Mouse (Mus musculus) midbrain, embryonic 14.5 days (tissue): Measurements from ENCODE around the gene Lrrc73. TPM values are rescaled to one million over a fixed set of nuclear protein-coding genes. Genes with fewer than 3 reads are reported as not detected.

Experiments
- ATAC-seq: fragments of 200-750 bp; cut with Nextera tagmentation; 2 replicates; pipeline ENCODE4 v1.8.0; 2017; ENCODE audit warnings: moderate number of reproducible peaks, moderate library complexity; ENCODE audit not compliant: low FRiP score, low TSS enrichment
- DNase-seq: peaks from one replicate; pipeline ENCODE4 v3.0.0-alpha.2; 2015
- H3K27ac ChIP-seq: fragments of 300-500 bp; sonication (generic); replicated peaks from 2 replicates; pipeline ENCODE4 v1.5.1; 2014; ENCODE audit warnings: mild to moderate bottlenecking, low read depth, low read length, moderate library complexity
- H3K27me3 ChIP-seq: fragments of 300-500 bp; sonication (generic); 2 replicates; pipeline ENCODE4 v1.6.1; 2014; ENCODE audit warnings: low read length, control low read depth, mixed read lengths; ENCODE audit not compliant: control insufficient read depth, insufficient read depth
- H3K36me3 ChIP-seq: fragments of 300-500 bp; sonication (generic); 2 replicates; pipeline ENCODE4 v1.6.1; 2014; ENCODE audit warnings: low read length, control low read depth; ENCODE audit not compliant: control insufficient read depth, insufficient read depth
- H3K4me1 ChIP-seq: fragments of 300-500 bp; sonication (generic); 2 replicates; pipeline ENCODE4 v1.6.1; 2014; ENCODE audit warnings: mild to moderate bottlenecking, antibody characterized with exemption, low read length, control low read depth; ENCODE audit not compliant: control insufficient read depth, insufficient read depth
- H3K4me2 ChIP-seq: fragments of 300-500 bp; sonication (generic); 2 replicates; pipeline ENCODE4 v1.6.1; 2014; ENCODE audit warnings: mild to moderate bottlenecking, low read length, moderate library complexity
- H3K4me3 ChIP-seq: fragments of 300-500 bp; sonication (generic); replicated peaks from 2 replicates; pipeline ENCODE4 v1.5.1; 2014; ENCODE audit warnings: low read depth, low read length
- H3K9ac ChIP-seq: fragments of 300-500 bp; sonication (generic); replicated peaks from 2 replicates; pipeline ENCODE4 v1.6.1; 2014; ENCODE audit warnings: mild to moderate bottlenecking, low read length, moderate library complexity
- H3K9me3 ChIP-seq: fragments of 300-500 bp; sonication (generic); 2 replicates; pipeline ENCODE4 v1.6.1; 2016; ENCODE audit warnings: low read length, control low read depth, mixed read lengths; ENCODE audit not compliant: control insufficient read depth
- WGBS: fragments of 180-500 bp; shearing (Covaris S2); extraction: QIAGEN DNeasy Blood & Tissue Kit; methylation state at CpG from one replicate; pipeline ENCODE4 v1.1.7; 2014; 5-methylcytosine and 5-hydroxymethylcytosine counted together
- polyA plus RNA-seq: library from polyadenylated mRNA; unstranded; fragments of >200 nt; fragmentation: Nextera tagmentation; extraction: Ambion mirVana; gene quantifications from 2 replicates; pipeline ENCODE4 v1.2.1, GENCODE M21; 2014

Gene Lrrc73
- polyA plus RNA-seq, 1 experiment from 2014 or later, result 12.0 TPM

DNA sequence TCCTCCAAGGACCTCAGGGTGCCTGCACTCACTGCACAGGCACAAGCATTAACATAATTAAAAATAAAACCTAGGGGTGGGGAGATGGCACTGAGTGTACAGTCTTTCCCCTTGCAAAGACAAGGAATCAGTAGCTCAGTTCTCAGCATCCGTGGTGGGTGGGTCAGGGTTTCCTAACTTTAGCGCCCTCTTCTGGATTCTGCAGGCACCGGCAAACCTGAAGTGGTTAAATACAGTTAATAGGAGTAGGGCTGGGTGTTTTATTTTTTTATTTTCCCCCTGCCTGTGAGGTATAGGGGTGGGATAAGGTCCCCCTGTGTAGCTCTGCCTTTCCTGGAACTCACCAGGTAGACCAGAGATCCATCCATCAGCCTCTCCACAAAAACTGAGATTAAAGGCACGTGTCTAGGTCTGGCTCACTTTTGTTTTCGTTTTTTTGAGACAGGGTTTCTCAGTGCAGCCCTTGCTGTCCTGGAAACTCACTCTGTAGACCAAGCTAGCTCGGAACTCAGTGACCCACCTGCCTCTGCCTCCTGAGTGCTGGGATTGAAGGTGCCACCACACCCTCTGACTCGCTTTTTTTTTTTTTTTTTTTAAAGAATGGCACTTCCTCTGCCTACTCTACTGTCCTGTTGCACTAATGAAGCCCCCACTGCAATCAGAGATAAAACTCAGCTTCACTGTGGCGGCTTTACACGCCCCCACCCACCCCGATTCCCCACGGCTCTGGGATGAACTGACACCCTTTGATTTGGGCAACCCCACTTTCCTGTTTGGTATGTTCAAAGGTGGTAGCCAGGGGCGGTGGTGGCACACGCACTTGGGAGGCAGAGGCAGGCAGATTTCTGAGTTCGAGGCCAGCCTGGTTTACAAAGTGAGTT is 520 bp upstream of the Lrrc73 start:
- H3K9ac ChIP-seq, result peak overlapping the region; percentile 76; the same call in 1 of the 2 replicates
- H3K36me3 ChIP-seq, result peaks cover 39% of the 10 kb centered on the region
- WGBS, result 56% methylated on average over 14 of the region's 14 CpGs
- H3K27me3 ChIP-seq, result no peaks in the 10 kb centered on the region
- peaks cover 26% of the 10 kb centered on the region for H3K4me1 ChIP-seq
- peak overlapping the region; percentile 94 for H3K4me2 ChIP-seq
- peak overlapping the region; percentile 75 for H3K4me3 ChIP-seq
- no peak for ATAC-seq
- peak; percentile 68 for DNase-seq
- H3K9me3 ChIP-seq, result no peaks in the 10 kb centered on the region
- no peak overlapping the region for H3K27ac ChIP-seq

- H3K27me3 ChIP-seq, result no peaks in the 10 kb centered on the region
- peak overlapping the region; percentile 84 for H3K27ac ChIP-seq
- H3K4me2 ChIP-seq, result peak overlapping the region; percentile 94
- H3K4me3 ChIP-seq, result peak overlapping the region; percentile 75
- DNase-seq (peak; percentile 63), ATAC-seq (peak; percentile 49)
- no peaks in the 10 kb centered on the region for H3K9me3 ChIP-seq
- H3K36me3 ChIP-seq, result peaks cover 49% of the 10 kb centered on the region
- H3K9ac ChIP-seq, result peak overlapping the region; percentile 76
- peaks cover 19% of the 10 kb centered on the region for H3K4me1 ChIP-seq
- under 1% methylated on average over 53 of the region's 54 CpGs for WGBS
Measured at GRCm38 (mm10) chr17:46254106-46254505, 775 bp downstream of the Lrrc73 start.

DNA sequence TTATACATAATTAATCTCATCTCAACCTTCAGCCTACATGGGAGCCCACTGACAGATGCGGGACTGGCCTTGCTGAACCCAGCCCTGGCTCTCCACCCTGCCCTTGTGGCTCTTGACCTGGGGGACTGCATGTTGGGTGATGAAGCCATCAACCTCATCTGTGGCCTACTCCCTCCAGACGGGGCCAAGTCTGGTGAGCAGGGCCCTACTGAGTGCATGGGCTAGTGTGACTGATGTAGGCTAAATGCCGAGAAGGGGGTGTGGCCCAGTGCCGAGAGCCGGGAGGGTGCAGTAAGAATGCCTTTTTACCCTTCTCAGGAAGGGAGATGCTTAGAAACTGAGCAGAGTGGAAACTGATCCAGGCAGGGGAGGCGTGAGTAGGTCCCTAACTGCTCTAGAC is 1.8 kb downstream of the Lrrc73 start:
- WGBS, result 35% methylated on average over 6 of the region's 6 CpGs
- Histone ChIP-seq H3K4me2 (peak overlapping the region; percentile 94), H3K27me3 (no peaks in the 10 kb centered on the region), H3K4me3 (peak overlapping the region; percentile 75), H3K36me3 (peaks cover 49% of the 10 kb centered on the region), H3K9ac (peak overlapping the region; percentile 76; the same call in 1 of the 2 replicates), H3K27ac (no peak overlapping the region), H3K4me1 (peaks cover 18% of the 10 kb centered on the region), H3K9me3 (no peaks in the 10 kb centered on the region)
- DNase-seq, result no peak
- no peak for ATAC-seq

GRCm38 (mm10) chr17:46258279-46259053 is 5.1 kb downstream of the Lrrc73 start:
- 75% methylated on average over 30 of the region's 30 CpGs for WGBS
- DNase-seq (no peak), ATAC-seq (no peak)
- H3K36me3 ChIP-seq, result peaks cover 60% of the 10 kb centered on the region
- H3K27ac ChIP-seq, result no peak overlapping the region
- H3K4me2 ChIP-seq, result no peak overlapping the region
- H3K9ac ChIP-seq, result no peak overlapping the region
- no peaks in the 10 kb centered on the region for H3K9me3 ChIP-seq
- peaks cover 14% of the 10 kb centered on the region for H3K4me1 ChIP-seq
- no peak overlapping the region for H3K4me3 ChIP-seq
- no peaks in the 10 kb centered on the region for H3K27me3 ChIP-seq

GRCm38 (mm10) chr17:46259675-46260074 is 6.3 kb downstream of the Lrrc73 start:
- Histone ChIP-seq H3K36me3 (peaks cover 70% of the 10 kb centered on the region), H3K27ac (no peak overlapping the region), H3K27me3 (no peaks in the 10 kb centered on the region), H3K9ac (no peak overlapping the region), H3K4me1 (peaks cover 8% of the 10 kb centered on the region), H3K4me2 (no peak overlapping the region), H3K4me3 (no peak overlapping the region), H3K9me3 (no peaks in the 10 kb centered on the region)
- WGBS, result 88% methylated on average over 17 of the region's 17 CpGs
- ATAC-seq (no peak), DNase-seq (no peak)

DNA sequence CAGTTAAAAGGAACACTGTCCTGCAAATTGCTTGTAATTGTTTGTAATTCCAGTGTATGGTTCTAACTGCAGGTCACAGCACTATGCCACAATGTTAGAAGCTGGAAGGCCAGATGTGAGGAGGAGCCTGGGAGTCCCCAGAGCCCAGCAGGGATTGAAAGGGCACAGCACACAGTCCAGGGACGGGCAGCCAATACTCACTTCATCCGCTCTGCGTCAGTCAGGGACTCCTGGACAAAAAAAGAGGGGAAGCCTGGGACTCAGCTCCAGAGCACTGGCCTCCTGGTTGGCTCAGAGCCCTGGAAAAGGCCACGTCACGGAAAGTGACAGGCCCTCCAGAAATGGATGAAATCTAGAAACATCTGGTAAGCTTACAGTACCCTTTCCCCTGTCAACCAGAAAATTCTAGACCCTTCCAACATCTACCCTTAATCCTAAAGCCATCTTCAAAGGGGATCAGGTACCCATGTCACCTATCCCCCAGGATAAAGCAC is 8.9 kb downstream of the Lrrc73 start:
- DNase-seq (no peak), ATAC-seq (no peak)
- no peaks in the 10 kb centered on the region for H3K4me1 ChIP-seq
- no peak overlapping the region for H3K4me2 ChIP-seq
- no peak overlapping the region for H3K4me3 ChIP-seq
- H3K27ac ChIP-seq, result no peak overlapping the region
- H3K36me3 ChIP-seq, result peaks cover 72% of the 10 kb centered on the region
- no peaks in the 10 kb centered on the region for H3K27me3 ChIP-seq
- H3K9ac ChIP-seq, result no peak overlapping the region
- WGBS, result 92% methylated on average over 5 of the region's 5 CpGs
- no peaks in the 10 kb centered on the region for H3K9me3 ChIP-seq

GRCm38 (mm10) chr17:46265502-46265901 is 12.2 kb downstream of the Lrrc73 start:
- ATAC-seq (no peak), DNase-seq (no peak)
- Histone ChIP-seq H3K4me3 (no peak overlapping the region), H3K36me3 (peaks cover 49% of the 10 kb centered on the region), H3K9me3 (no peaks in the 10 kb centered on the region), H3K9ac (no peak overlapping the region), H3K4me2 (no peak overlapping the region), H3K27me3 (no peaks in the 10 kb centered on the region), H3K27ac (no peak overlapping the region), H3K4me1 (no peaks in the 10 kb centered on the region)
- WGBS, result 91% methylated on average over 12 of the region's 12 CpGs

DNA sequence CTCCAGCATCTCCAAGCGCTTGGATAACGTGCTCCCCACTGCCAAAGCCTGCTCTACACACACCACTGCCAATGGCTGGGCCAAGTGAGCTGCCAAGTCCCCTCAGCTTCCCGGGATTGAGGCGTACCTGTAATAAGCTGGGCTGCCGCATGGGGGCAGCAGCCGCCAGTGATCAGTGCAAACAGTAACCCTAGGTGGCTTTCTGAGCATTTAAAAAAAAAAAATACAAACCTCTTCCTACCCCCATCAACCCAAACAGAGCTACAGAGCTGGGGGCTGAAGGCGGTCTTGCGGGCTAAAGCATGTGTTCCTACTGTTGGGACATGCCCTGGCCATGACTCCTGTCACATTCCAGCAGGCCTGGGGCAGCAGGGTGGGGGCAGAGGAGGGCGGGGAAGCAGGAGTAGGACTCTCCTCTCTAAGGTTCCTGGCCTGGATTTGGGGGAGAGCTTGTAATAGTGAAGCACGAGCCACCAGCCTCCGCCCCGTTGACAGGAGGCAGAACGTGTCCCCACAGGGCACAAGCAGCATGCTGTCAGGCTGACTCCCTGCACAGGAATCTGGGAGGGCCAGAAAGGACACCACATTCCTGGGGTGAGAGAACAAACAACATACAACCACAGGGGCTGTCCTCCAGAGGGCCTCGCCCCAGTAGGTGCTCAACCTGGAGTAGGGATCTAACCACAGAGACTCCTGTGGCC is 12.7 kb downstream of the Lrrc73 start:
- Histone ChIP-seq H3K9ac (no peak overlapping the region), H3K4me2 (no peak overlapping the region), H3K4me3 (no peak overlapping the region), H3K4me1 (no peaks in the 10 kb centered on the region), H3K9me3 (no peaks in the 10 kb centered on the region), H3K27me3 (no peaks in the 10 kb centered on the region), H3K36me3 (peaks cover 49% of the 10 kb centered on the region), H3K27ac (no peak overlapping the region)
- ATAC-seq, result peak; percentile 43; the same call in 1 of the 2 replicates
- DNase-seq, result peak; percentile 90
- WGBS, result 34% methylated on average over 14 of the region's 14 CpGs
